Mouse (Mus musculus) ES-E14 (cell line): ENCODE measurements at regions not wholly inside any gene's neighbourhood (a gene's known extent, or its start where the extent isn't known, plus 50 kb on each side); places are given as distances from the start of the nearest gene placed in this dataset.

ENCODE experiments used
- HCFC1 ChIP-seq: IDR thresholded peaks from 2 replicates; pipeline ENCODE4 v1.6.1; 2012; ENCODE audit warnings: low read length, inconsistent platforms, borderline replicate concordance; ENCODE audit not compliant: insufficient read depth
- MAFK ChIP-seq: IDR thresholded peaks from 2 replicates; pipeline ENCODE4 v1.6.1; 2014; ENCODE audit warnings: mild to moderate bottlenecking, low read depth, low read length, inconsistent platforms; ENCODE audit not compliant: insufficient read depth
- ZC3H11A ChIP-seq: IDR thresholded peaks from 2 replicates; pipeline ENCODE4 v1.6.1; 2012; ENCODE audit warnings: low read depth, mild to moderate bottlenecking, inconsistent platforms, low read length, borderline replicate concordance

DNA sequence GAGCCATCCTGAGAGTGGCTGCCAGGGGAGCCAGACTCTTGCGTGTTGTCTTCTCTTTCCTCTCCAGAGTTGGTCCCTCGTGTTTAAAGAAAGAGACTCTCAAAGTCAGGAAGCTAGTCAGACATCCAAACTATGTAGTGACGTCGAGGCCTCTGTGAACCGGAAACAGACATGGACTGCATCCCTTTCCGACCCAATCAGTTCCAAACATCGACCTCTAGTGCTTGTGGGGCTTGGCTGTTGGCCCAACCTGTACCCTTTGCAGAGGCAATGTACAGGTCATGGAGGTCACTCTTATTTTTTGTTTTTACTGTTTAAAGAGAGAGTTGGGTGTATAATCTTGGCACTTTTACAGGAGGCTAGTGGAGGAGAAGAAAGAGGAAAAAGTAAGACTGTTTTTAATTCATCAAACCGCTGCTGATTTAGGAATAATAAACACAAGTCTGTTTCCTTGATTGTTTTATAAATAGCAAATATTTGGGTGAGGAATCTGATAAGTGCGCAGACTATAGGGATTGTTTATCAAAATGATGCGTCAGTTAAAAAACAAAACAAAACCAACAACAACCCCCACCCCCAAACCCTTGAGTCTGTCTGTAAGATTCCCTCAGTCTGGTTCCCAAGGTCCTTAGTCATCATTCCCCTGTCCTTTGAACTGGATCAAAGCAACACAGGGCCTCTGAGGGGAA, 205.2 kb upstream of the Prep start:
- no peak for TF ChIP-seq MAFK
- no peak for TF ChIP-seq HCFC1
- no peak for TF ChIP-seq ZC3H11A
